Mouse (Mus musculus): Measurements from ENCODE around the gene Trp73.

The Trp73 gene

DNA sequence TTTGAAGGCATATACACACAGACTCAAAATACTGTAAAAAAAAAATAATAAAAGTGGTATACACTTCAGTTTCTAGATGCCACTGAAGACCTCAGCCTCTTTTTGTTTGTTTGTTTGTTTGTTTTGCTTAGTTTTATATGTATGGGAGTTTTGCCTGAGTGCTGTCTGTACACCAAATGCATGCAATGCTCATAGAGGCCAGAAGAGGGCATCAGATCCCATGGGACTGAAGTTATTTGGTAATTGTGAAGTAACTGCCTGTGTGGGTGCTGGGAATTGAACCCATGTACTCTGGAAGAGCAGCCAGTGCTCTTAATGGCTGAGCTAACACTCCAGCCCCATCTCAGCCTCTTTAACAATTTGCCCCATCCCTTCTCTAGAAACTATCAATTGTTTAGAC is 111.4 kb downstream of the Trp73 start:
- peak; percentile 56 for DNase-seq (ENCODE audit: low spot score)

GRCm38 (mm10) chr4:154028066-154028465 is 111.9 kb downstream of the Trp73 start:
- DNase-seq (ENCODE audit: low spot score): peak; percentile 71

DNA sequence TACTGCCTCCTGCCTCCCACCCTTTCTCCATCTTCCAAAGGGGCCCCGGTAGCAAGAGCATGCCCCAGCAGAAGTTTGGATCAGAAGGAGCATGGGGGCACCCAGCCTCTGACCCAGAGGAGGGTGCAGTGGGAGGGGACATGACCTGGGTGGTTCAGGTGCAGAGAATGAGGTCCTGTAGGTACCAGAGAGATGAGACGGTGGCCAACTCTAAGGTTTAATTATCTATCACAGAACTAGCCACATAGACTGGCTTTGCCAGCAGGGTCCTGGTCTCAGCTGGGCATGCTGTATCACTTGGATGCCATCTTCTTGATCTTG is 113.6 kb downstream of the Trp73 start:
- DNase-seq (ENCODE audit: low spot score): no peak

DNA sequence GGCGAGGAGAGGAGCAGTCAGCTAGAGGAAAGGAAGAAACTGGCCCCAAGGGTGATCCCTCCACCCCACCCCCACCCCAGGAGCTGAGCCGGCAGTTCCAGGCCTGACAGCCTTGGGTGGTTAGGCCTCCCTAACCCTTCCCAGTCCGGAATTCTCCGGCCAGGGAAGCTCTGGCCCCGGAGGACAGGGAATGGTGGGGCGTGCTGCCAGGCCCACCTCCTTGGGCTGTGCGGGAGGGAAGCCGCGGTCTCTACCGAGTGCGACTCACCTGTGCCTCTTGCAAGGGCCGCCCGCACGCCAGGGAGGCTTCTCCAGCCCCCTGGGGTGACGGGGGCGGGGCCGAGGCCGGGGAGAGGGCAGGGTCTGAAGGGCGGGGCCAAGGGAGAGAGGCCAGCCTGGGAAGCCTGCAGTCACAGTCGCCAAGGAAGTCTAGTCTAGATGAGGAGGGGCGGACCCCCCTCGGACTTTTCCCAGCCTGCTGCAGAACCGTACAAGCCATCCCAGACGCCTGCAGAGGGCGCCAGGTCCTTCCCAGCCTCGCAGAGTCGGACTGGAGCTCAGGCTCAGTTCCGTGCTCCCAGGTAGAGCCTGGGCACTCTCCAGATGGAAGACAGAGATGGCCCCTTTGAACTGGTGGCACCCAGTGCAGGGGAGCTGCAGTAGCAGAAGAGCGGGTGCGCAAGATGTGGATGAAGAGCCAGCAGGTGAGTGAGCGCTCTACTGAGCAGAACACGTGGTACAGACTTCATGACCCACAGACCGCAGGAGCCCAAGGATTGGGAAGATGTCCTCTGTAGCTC is 114.2 kb downstream of the Trp73 start, which contains the start of gene Smim1:
Gene Smim1, minus strand, starts transcription at position 590 of the 800 bp plus-strand sequence.
- peak; percentile 91 for DNase-seq (ENCODE audit: low spot score)

- peak; percentile 42 for DNase-seq (ENCODE audit: low spot score)
Observed at GRCm38 (mm10) chr4:154024729-154025521, 115.1 kb downstream of the Trp73 start.

DNA sequence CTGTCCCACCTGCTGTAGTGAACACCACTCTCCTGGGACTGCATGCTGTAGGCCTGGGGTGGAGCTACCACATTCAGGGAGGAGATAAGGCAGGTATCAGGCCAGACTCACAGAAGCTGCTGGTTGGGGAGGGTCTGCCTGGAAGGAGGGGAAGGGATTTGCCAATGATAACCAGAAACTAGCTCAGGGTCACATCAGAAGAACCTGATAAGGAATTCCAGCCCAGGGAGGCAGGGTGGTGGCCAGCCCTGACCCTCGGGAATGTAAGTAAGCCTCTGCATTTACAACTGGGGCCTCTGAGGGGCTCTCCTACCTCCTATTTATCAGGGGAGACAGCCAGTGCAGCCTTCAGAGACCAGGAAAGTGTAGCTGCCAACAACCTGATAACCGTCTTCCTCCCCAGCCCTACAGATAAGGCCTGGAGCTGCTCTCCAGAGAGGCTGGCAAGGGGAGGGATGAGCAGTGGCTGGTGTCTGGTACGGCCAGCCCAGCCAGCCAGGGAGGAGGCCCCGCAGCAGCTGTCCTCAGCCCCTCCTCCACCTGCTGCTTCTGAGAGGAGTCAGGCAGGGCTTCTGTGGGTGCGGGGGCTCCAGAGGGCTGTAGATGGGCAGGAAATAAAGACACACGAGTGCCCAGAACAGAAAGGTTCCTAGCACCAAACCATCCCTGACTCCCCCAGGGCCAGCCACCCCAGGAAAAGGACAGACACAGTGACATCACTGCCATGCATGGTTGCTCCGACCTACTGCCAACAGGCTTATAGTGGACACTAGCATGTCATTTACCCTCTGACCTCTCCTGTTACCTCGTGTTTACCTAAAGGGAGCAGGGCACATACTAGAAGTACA is 116.0 kb downstream of the Trp73 start:
- DNase-seq (ENCODE audit: low spot score): no peak

DNA sequence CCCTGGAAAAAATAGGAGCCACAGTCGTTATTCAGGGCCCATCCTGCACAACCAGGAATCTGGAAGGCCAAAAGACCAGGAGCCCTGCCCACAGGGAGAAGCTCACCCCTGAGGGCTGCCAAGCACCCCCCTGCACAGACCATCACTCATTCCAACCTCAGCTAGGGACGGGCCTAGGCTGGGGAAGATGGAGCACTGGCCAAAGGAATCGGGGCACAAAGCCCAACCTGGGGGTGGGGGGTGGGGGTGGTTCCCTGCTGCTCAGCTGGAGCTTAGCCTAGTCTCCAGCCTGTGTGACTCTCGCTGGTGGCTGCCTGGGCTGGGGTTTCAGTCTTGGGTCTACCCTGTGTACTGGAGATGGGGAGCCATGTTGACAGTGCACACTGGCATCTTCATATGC is 117.2 kb downstream of the Trp73 start:
- peak; percentile 71 for DNase-seq (ENCODE audit: low spot score)

DNA sequence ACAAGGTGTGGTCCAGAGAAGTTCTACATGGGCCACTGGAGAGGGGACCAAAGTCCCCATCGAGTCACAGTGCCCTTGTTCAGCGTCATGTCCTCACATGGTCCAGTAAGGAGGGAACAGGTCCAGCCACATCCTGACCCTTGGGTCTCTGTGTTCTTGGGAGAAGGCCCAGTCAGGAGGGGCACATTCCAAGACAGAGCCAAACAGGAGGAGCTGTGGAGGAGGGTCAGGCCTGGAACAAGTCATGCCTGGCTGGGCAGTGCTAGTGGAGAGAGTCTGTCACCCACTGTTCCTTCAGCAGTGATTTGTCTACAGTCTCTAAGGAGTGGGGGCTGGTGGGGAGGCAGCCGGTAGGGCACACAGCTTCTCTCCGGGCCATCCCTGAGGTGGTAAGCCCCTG is 117.6 kb downstream of the Trp73 start:
- DNase-seq (ENCODE audit: low spot score): peak; percentile 89

- no peak for DNase-seq (ENCODE audit: low spot score)
Observed at GRCm38 (mm10) chr4:154021432-154021831, 118.6 kb downstream of the Trp73 start.

GRCm38 (mm10) chr4:154019571-154019970 is 120.4 kb downstream of the Trp73 start:
- DNase-seq (ENCODE audit: low spot score): peak; percentile 61

GRCm38 (mm10) chr4:154015476-154015875 is 124.5 kb downstream of the Trp73 start:
- DNase-seq (ENCODE audit: low spot score): no peak

DNA sequence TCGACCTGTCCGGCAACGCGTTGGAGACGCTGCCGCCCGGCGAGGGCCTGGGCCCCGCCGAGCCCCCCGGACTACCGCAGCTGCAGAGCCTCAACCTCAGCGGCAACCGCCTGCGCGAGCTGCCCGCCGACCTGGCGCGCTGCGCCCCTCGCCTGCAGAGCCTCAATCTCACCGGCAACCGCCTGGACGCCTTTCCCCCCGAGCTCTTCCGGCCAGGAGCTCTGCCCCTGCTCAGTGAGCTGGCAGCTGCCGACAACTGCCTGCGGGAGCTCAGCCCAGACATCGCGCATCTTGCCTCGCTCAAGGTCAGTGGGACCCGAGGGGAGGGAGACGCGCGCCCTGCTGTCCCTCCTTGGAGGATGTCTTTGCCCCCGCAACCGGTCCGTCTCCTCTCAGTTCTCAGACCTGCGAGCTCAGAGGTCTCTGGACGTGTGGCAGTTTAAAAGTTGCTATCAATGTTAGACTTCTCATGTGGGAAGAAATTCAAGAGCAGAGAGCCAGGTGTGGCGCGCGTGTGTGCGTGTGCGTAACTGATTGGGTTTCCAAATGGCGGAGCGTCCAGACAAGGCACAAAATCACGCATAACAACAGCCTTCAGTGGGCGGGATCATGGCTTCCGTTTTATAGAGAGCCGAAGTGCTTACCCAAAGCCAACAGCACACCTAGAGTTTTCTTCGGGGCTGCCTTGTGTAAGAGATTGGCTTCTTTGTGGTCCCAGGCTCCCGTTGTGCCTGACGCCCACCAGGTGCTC is 127.7 kb downstream of the Trp73 start:
- DNase-seq (ENCODE audit: low spot score): no peak

GRCm38 (mm10) chr4:154011646-154012089 is 128.3 kb downstream of the Trp73 start, which contains the start of gene Lrrc47:
Gene Lrrc47, plus strand, starts transcription at chr4:154011731.
- peak; percentile 83 for DNase-seq (ENCODE audit: low spot score)

- DNase-seq (ENCODE audit: low spot score): no peak
Observed at GRCm38 (mm10) chr4:154010907-154011645, 128.9 kb downstream of the Trp73 start.

GRCm38 (mm10) chr4:154007759-154008158 is 132.2 kb downstream of the Trp73 start:
- DNase-seq (ENCODE audit: low spot score): no peak

- DNase-seq (ENCODE audit: low spot score): no peak
Observed at GRCm38 (mm10) chr4:154006264-154006663, 133.7 kb downstream of the Trp73 start.
